Mouse (Mus musculus): ENCODE data around the gene Pelp1. TPM values are rescaled to one million over a fixed set of nuclear protein-coding genes. Genes with fewer than 3 reads are reported as not detected.

Gene Pelp1
- polyA plus RNA-seq, 1 experiment = 22.7 TPM

- WGBS = 73% methylated on average over 6 of the region's 6 CpGs
- peak overlapping the region; percentile 7 for H3K4me3 ChIP-seq (replicated peaks; ENCODE audit: control insufficient read depth, low read depth, low read length)
- TF ChIP-seq CTCF (IDR thresholded peaks at IDR 0.05; ENCODE audit: control insufficient read depth, insufficient read depth, low read length) (no peak), POLR2A (IDR thresholded peaks at IDR 0.05; ENCODE audit: borderline replicate concordance, control insufficient read depth, low read depth, low read length) (no peak)
- H3K27ac ChIP-seq (ENCODE audit: control insufficient read depth, insufficient read depth, low read depth, low read length, poor library complexity) = peak overlapping the region; percentile 27; the same call in 1 of the 2 replicates
- peaks cover 6% of the 10 kb centered on the region; the same call in 1 of the 2 replicates for H3K4me1 ChIP-seq (ENCODE audit: control insufficient read depth, insufficient read depth, low read length)
These were observed 34.8 kb upstream of the Pelp1 start for GRCm38 (mm10) chr11:70444667-70445066.

- 64% methylated on average over 3 of the region's 3 CpGs for WGBS
- Histone ChIP-seq H3K27ac (ENCODE audit: control insufficient read depth, insufficient read depth, low read depth, low read length, poor library complexity) (no peak overlapping the region), H3K4me3 (replicated peaks; ENCODE audit: control insufficient read depth, low read depth, low read length) (no peak overlapping the region), H3K4me1 (ENCODE audit: control insufficient read depth, insufficient read depth, low read length) (peaks cover 7% of the 10 kb centered on the region)
- TF ChIP-seq CTCF (IDR thresholded peaks at IDR 0.05; ENCODE audit: control insufficient read depth, insufficient read depth, low read length) (no peak), POLR2A (IDR thresholded peaks at IDR 0.05; ENCODE audit: borderline replicate concordance, control insufficient read depth, low read depth, low read length) (no peak)
These were observed 34.1 kb upstream of the Pelp1 start for GRCm38 (mm10) chr11:70443964-70444363.

GRCm38 (mm10) chr11:70441882-70442281 is 32.1 kb upstream of the Pelp1 start:
- H3K4me3 ChIP-seq (replicated peaks; ENCODE audit: control insufficient read depth, low read depth, low read length) = no peak overlapping the region
- H3K4me1 ChIP-seq (ENCODE audit: control insufficient read depth, insufficient read depth, low read length) = peaks cover 5% of the 10 kb centered on the region
- 62% methylated on average over 7 of the region's 7 CpGs for WGBS
- no peak for TF ChIP-seq CTCF (IDR thresholded peaks at IDR 0.05; ENCODE audit: control insufficient read depth, insufficient read depth, low read length)
- TF ChIP-seq POLR2A (IDR thresholded peaks at IDR 0.05; ENCODE audit: borderline replicate concordance, control insufficient read depth, low read depth, low read length) = no peak
- no peak overlapping the region for H3K27ac ChIP-seq (ENCODE audit: control insufficient read depth, insufficient read depth, low read depth, low read length, poor library complexity)

GRCm38 (mm10) chr11:70440637-70441036 is 30.8 kb upstream of the Pelp1 start:
- TF ChIP-seq CTCF (IDR thresholded peaks at IDR 0.05; ENCODE audit: control insufficient read depth, insufficient read depth, low read length) = no peak
- TF ChIP-seq POLR2A (IDR thresholded peaks at IDR 0.05; ENCODE audit: borderline replicate concordance, control insufficient read depth, low read depth, low read length) = no peak
- H3K4me3 ChIP-seq (replicated peaks; ENCODE audit: control insufficient read depth, low read depth, low read length) = no peak overlapping the region
- WGBS = 88% methylated on average over 4 of the region's 4 CpGs
- H3K27ac ChIP-seq (ENCODE audit: control insufficient read depth, insufficient read depth, low read depth, low read length, poor library complexity) = no peak overlapping the region
- H3K4me1 ChIP-seq (ENCODE audit: control insufficient read depth, insufficient read depth, low read length) = peaks cover 4% of the 10 kb centered on the region

GRCm38 (mm10) chr11:70438728-70439374 is 29.0 kb upstream of the Pelp1 start:
- Histone ChIP-seq H3K4me3 (replicated peaks; ENCODE audit: control insufficient read depth, low read depth, low read length) (no peak overlapping the region), H3K27ac (ENCODE audit: control insufficient read depth, insufficient read depth, low read depth, low read length, poor library complexity) (peak overlapping the region; percentile 36; the same call in 1 of the 2 replicates), H3K4me1 (ENCODE audit: control insufficient read depth, insufficient read depth, low read length) (peaks cover 2% of the 10 kb centered on the region)
- 81% methylated on average over 7 of the region's 7 CpGs for WGBS
- TF ChIP-seq POLR2A (IDR thresholded peaks at IDR 0.05; ENCODE audit: borderline replicate concordance, control insufficient read depth, low read depth, low read length) = no peak
- TF ChIP-seq CTCF (IDR thresholded peaks at IDR 0.05; ENCODE audit: control insufficient read depth, insufficient read depth, low read length) = no peak

GRCm38 (mm10) chr11:70437426-70437825 is 27.6 kb upstream of the Pelp1 start:
- H3K4me1 ChIP-seq (ENCODE audit: control insufficient read depth, insufficient read depth, low read length) = peaks cover 2% of the 10 kb centered on the region
- no peak for TF ChIP-seq POLR2A (IDR thresholded peaks at IDR 0.05; ENCODE audit: borderline replicate concordance, control insufficient read depth, low read depth, low read length)
- TF ChIP-seq CTCF (IDR thresholded peaks at IDR 0.05; ENCODE audit: control insufficient read depth, insufficient read depth, low read length) = no peak
- 14% methylated on average over 6 of the region's 6 CpGs for WGBS
- peak overlapping the region; percentile 40 for H3K4me3 ChIP-seq (replicated peaks; ENCODE audit: control insufficient read depth, low read depth, low read length)
- peak overlapping the region; percentile 60 for H3K27ac ChIP-seq (ENCODE audit: control insufficient read depth, insufficient read depth, low read depth, low read length, poor library complexity)

DNA sequence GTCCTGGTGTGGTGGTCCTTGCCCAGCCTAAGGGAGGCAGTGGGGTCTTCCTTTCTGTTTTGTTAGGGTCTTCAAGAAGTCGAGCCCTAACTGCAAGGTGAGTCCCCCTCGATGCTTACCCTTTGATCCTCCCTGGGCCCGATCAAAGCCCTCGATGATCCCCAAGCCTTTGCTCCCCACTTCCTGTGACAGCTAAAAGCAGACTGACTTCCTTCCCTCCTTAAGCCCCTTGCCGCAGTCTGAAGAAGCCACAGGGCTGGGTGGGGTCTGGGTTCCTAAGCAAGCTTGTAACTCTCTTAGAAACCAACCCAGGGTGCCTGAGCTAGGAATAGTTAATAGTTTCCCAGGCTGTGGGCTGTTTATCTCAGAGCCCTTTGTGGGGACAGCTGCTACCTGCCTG is 25.6 kb upstream of the Pelp1 start:
- peak overlapping the region; percentile 94; the same call in 1 of the 2 replicates for H3K27ac ChIP-seq (ENCODE audit: control insufficient read depth, insufficient read depth, low read depth, low read length, poor library complexity)
- H3K4me1 ChIP-seq (ENCODE audit: control insufficient read depth, insufficient read depth, low read length) = peaks cover 2% of the 10 kb centered on the region
- 1% methylated on average over 5 of the region's 5 CpGs for WGBS
- peak overlapping the region; percentile 63 for H3K4me3 ChIP-seq (replicated peaks; ENCODE audit: control insufficient read depth, low read depth, low read length)
- no peak for TF ChIP-seq POLR2A (IDR thresholded peaks at IDR 0.05; ENCODE audit: borderline replicate concordance, control insufficient read depth, low read depth, low read length)
- no peak for TF ChIP-seq CTCF (IDR thresholded peaks at IDR 0.05; ENCODE audit: control insufficient read depth, insufficient read depth, low read length)

DNA sequence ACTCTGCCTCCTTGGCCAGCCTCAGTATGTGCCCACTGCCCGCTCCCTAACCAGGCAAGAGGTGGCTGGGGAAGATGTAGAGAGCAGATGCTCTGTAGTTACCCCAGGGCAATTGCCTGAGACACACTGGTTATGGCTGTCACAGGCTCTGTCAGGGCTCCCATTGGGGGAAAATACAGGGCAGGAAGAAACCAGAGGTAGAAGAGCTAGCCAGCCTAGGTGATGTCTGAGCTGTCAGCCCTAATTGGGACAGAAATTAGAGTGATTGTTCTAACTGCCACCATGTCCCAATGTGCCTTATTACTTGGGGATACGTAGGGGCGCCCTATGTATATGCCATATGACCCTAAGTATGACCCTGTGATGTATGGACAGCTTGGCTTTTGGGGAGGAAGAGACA is 24.1 kb upstream of the Pelp1 start:
- Histone ChIP-seq H3K4me1 (ENCODE audit: control insufficient read depth, insufficient read depth, low read length) (peaks cover 1% of the 10 kb centered on the region), H3K4me3 (replicated peaks; ENCODE audit: control insufficient read depth, low read depth, low read length) (peak overlapping the region; percentile 70), H3K27ac (ENCODE audit: control insufficient read depth, insufficient read depth, low read depth, low read length, poor library complexity) (peak overlapping the region; percentile 94)
- WGBS = 69% methylated on average over 3 of the region's 3 CpGs
- no peak for TF ChIP-seq CTCF (IDR thresholded peaks at IDR 0.05; ENCODE audit: control insufficient read depth, insufficient read depth, low read length)
- TF ChIP-seq POLR2A (IDR thresholded peaks at IDR 0.05; ENCODE audit: borderline replicate concordance, control insufficient read depth, low read depth, low read length) = no peak

Measured in bone marrow, adult 2 months (tissue).